Mouse (Mus musculus): ENCODE results near the gene Proser2. TPM values are rescaled to one million over a fixed set of nuclear protein-coding genes. Genes with fewer than 3 reads are reported as not detected.

The Proser2 gene
- polyA plus RNA-seq (2015; fragmentation: Nextera tagmentation; extraction: Ambion mirVana): 6.8 and 8.8 TPM in 2 replicates

GRCm38 (mm10) chr2:6129555-6130355 lies at the start of gene Proser2:
TSS of gene Proser2 (minus strand) at chr2:6130211.
- ATAC-seq (ENCODE audit: low FRiP score, low read depth): peak; percentile 89
- H3K9ac ChIP-seq: peak within 1 kb of the TSS; percentile 67
- no peaks in the 10 kb centered on the region for H3K9me3 ChIP-seq
- WGBS: under 1% methylated on average over 83 of the region's 83 CpGs
- no peak within 1 kb of the TSS for H3K27ac ChIP-seq
- H3K36me3 ChIP-seq: no peaks in the 10 kb centered on the region
- H3K4me1 ChIP-seq: peaks cover 12% of the 10 kb centered on the region; the same call in 1 of the 2 replicates
- peak within 1 kb of the TSS; percentile 68 for H3K4me3 ChIP-seq
- H3K4me2 ChIP-seq (replicated peaks): peak within 1 kb of the TSS; percentile 82
- peaks cover 28% of the 10 kb centered on the region for H3K27me3 ChIP-seq

- WGBS: 31% methylated on average over 1 of the region's 1 CpGs
- Histone ChIP-seq H3K36me3 (no peaks in the 10 kb centered on the region), H3K9ac (no peak overlapping the region), H3K4me2 (replicated peaks) (no peak overlapping the region), H3K9me3 (peaks cover 4% of the 10 kb centered on the region; the same call in 1 of the 2 replicates), H3K27ac (no peak overlapping the region), H3K27me3 (0 out of 2 replicates have a peak, but pooled peaks cover 4% of the 10 kb centered on the region), H3K4me3 (no peak overlapping the region), H3K4me1 (peaks cover 8% of the 10 kb centered on the region)
- no peak for ATAC-seq (ENCODE audit: low FRiP score, low read depth)
Measured at GRCm38 (mm10) chr2:6179749-6180117, 49.7 kb upstream of the Proser2 start.

- ATAC-seq (ENCODE audit: low FRiP score, low read depth): peak; percentile 21; the same call in 1 of the 2 replicates
- no peak overlapping the region for H3K27ac ChIP-seq
- H3K4me1 ChIP-seq: peaks cover 8% of the 10 kb centered on the region
- no peaks in the 10 kb centered on the region; the same call in 1 of the 2 replicates for H3K9me3 ChIP-seq
- 35% methylated on average over 16 of the region's 16 CpGs for WGBS
- no peak overlapping the region for H3K9ac ChIP-seq
- H3K36me3 ChIP-seq: no peaks in the 10 kb centered on the region
- no peak overlapping the region for H3K4me3 ChIP-seq
- no peak overlapping the region for H3K4me2 ChIP-seq (replicated peaks)
- 0 out of 2 replicates have a peak, but pooled peaks cover 4% of the 10 kb centered on the region for H3K27me3 ChIP-seq
Measured at GRCm38 (mm10) chr2:6178901-6179748, 49.1 kb upstream of the Proser2 start.

- Histone ChIP-seq H3K4me2 (replicated peaks) (no peak overlapping the region), H3K4me1 (no peaks in the 10 kb centered on the region), H3K27ac (no peak overlapping the region), H3K36me3 (no peaks in the 10 kb centered on the region), H3K27me3 (0 out of 2 replicates have a peak, but pooled peaks cover 4% of the 10 kb centered on the region), H3K4me3 (no peak overlapping the region), H3K9me3 (no peaks in the 10 kb centered on the region), H3K9ac (no peak overlapping the region)
- WGBS: 25% methylated on average over 3 of the region's 3 CpGs
- ATAC-seq (ENCODE audit: low FRiP score, low read depth): no peak
Measured at GRCm38 (mm10) chr2:6173013-6173412, 43.0 kb upstream of the Proser2 start.

- no peak overlapping the region for H3K27ac ChIP-seq
- H3K9ac ChIP-seq: no peak overlapping the region
- no peak overlapping the region for H3K4me3 ChIP-seq
- H3K4me2 ChIP-seq (replicated peaks): no peak overlapping the region
- H3K4me1 ChIP-seq: peaks cover 10% of the 10 kb centered on the region
- no peak for ATAC-seq (ENCODE audit: low FRiP score, low read depth)
- H3K36me3 ChIP-seq: no peaks in the 10 kb centered on the region
- 84% methylated on average over 2 of the region's 2 CpGs for WGBS
- no peaks in the 10 kb centered on the region for H3K27me3 ChIP-seq
- no peaks in the 10 kb centered on the region for H3K9me3 ChIP-seq
Measured at GRCm38 (mm10) chr2:6168560-6168959, 38.5 kb upstream of the Proser2 start.

GRCm38 (mm10) chr2:6167843-6168558 lies 38.0 kb upstream of the Proser2 start:
- WGBS: 21% methylated on average over 5 of the region's 5 CpGs
- 0 out of 2 replicates have a peak, but pooled peaks have one; percentile 54 for ATAC-seq (ENCODE audit: low FRiP score, low read depth)
- no peak overlapping the region for H3K9ac ChIP-seq
- no peaks in the 10 kb centered on the region for H3K27me3 ChIP-seq
- H3K4me1 ChIP-seq: peaks cover 10% of the 10 kb centered on the region
- no peak overlapping the region for H3K27ac ChIP-seq
- H3K4me2 ChIP-seq (replicated peaks): no peak overlapping the region
- no peaks in the 10 kb centered on the region for H3K9me3 ChIP-seq
- H3K36me3 ChIP-seq: no peaks in the 10 kb centered on the region
- H3K4me3 ChIP-seq: no peak overlapping the region

GRCm38 (mm10) chr2:6165771-6166170 lies 35.8 kb upstream of the Proser2 start:
- WGBS: 63% methylated on average over 6 of the region's 6 CpGs
- no peak overlapping the region for H3K4me3 ChIP-seq
- no peak for ATAC-seq (ENCODE audit: low FRiP score, low read depth)
- no peak overlapping the region for H3K9ac ChIP-seq
- H3K36me3 ChIP-seq: no peaks in the 10 kb centered on the region
- no peaks in the 10 kb centered on the region for H3K27me3 ChIP-seq
- no peak overlapping the region for H3K4me2 ChIP-seq (replicated peaks)
- H3K4me1 ChIP-seq: peaks cover 24% of the 10 kb centered on the region
- no peaks in the 10 kb centered on the region for H3K9me3 ChIP-seq
- no peak overlapping the region for H3K27ac ChIP-seq

GRCm38 (mm10) chr2:6164606-6165290 lies 34.7 kb upstream of the Proser2 start:
- WGBS: 43% methylated on average over 16 of the region's 16 CpGs
- Histone ChIP-seq H3K9me3 (no peaks in the 10 kb centered on the region), H3K36me3 (no peaks in the 10 kb centered on the region), H3K4me2 (replicated peaks) (peak overlapping the region; percentile 21; the same call in 1 of the 2 replicates), H3K4me3 (no peak overlapping the region), H3K27ac (no peak overlapping the region), H3K27me3 (no peaks in the 10 kb centered on the region), H3K9ac (no peak overlapping the region), H3K4me1 (peaks cover 32% of the 10 kb centered on the region)
- ATAC-seq (ENCODE audit: low FRiP score, low read depth): no peak

GRCm38 (mm10) chr2:6162366-6163040 lies 32.5 kb upstream of the Proser2 start:
- Histone ChIP-seq H3K4me2 (replicated peaks) (no peak overlapping the region), H3K36me3 (no peaks in the 10 kb centered on the region), H3K4me1 (peaks cover 35% of the 10 kb centered on the region), H3K27me3 (no peaks in the 10 kb centered on the region), H3K27ac (no peak overlapping the region), H3K4me3 (no peak overlapping the region), H3K9me3 (no peaks in the 10 kb centered on the region), H3K9ac (no peak overlapping the region)
- ATAC-seq (ENCODE audit: low FRiP score, low read depth): no peak
- 38% methylated on average over 6 of the region's 6 CpGs for WGBS

GRCm38 (mm10) chr2:6159735-6160134 lies 29.7 kb upstream of the Proser2 start:
- H3K4me3 ChIP-seq: no peak overlapping the region
- no peaks in the 10 kb centered on the region for H3K36me3 ChIP-seq
- H3K27ac ChIP-seq: no peak overlapping the region
- no peaks in the 10 kb centered on the region for H3K27me3 ChIP-seq
- no peaks in the 10 kb centered on the region for H3K9me3 ChIP-seq
- no peak for ATAC-seq (ENCODE audit: low FRiP score, low read depth)
- no peak overlapping the region for H3K9ac ChIP-seq
- WGBS: 39% methylated on average over 2 of the region's 2 CpGs
- H3K4me1 ChIP-seq: peaks cover 29% of the 10 kb centered on the region
- no peak overlapping the region for H3K4me2 ChIP-seq (replicated peaks)

- no peak for ATAC-seq (ENCODE audit: low FRiP score, low read depth)
- H3K4me3 ChIP-seq: no peak overlapping the region
- H3K27me3 ChIP-seq: no peaks in the 10 kb centered on the region
- H3K4me1 ChIP-seq: peaks cover 28% of the 10 kb centered on the region
- H3K9me3 ChIP-seq: no peaks in the 10 kb centered on the region
- H3K27ac ChIP-seq: no peak overlapping the region
- H3K36me3 ChIP-seq: no peaks in the 10 kb centered on the region
- no peak overlapping the region for H3K9ac ChIP-seq
- no peak overlapping the region for H3K4me2 ChIP-seq (replicated peaks)
- WGBS: 94% methylated on average over 9 of the region's 9 CpGs
Measured at GRCm38 (mm10) chr2:6159219-6159618, 29.2 kb upstream of the Proser2 start.
